Mouse (Mus musculus): ENCODE measurements around the gene Aifm3.

DNA sequence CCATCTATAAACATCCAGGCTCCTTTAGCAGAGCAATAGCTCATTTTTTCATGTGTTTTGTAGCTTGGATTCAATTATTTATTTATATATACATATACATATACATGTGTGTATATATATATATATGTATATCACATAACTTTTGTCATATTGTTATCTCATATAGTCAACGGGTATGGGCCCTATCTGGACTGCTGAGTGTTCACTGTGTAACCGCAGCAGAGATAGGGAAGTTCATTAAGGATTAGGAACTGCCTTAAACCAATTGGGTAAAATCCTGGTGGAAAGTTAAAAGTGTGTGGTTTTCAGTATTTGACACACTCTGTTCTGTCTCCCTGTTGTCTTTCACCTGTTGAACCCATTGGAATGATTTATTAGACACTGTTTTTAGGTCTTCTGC lies 7.9 kb upstream of the Aifm3 start:
- no peak for TF ChIP-seq CTCF (IDR thresholded peaks at IDR 0.05; ENCODE audit: low read depth, low read length)
- TF ChIP-seq POLR2A (IDR thresholded peaks at IDR 0.05; ENCODE audit: borderline replicate concordance, low read depth, low read length), result no peak
